ENCODE assay signal across 8 mouse cellular contexts in the genomic region with DNA sequence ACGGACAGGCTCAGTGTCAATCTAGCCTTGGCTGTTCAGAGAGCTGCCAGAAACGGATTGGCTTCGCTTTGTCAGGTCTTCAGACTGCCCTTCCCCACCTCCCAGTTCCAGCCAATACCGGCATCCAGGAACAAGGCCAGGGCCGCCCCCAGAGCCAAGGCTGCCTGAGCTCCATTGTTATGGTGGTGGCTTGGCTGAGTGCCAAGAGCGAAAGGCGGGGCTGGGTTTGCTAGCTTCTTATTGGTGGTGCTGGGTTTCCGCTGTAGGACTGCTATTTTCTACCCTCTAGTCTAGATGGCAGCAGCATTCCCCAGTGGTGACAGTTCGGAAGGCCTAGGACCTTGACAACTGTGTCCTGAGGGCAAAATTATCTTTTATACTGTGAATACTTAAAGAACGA. TPM values are rescaled to one million over a fixed set of nuclear protein-coding genes. Genes with fewer than 3 reads are reported as not detected.
DNase-seq lines count a peak whose midpoint lies in the region; ATAC-seq and TF ChIP-seq lines count a peak whose summit lies in the region.

TSS of gene Gstm7 (minus strand) at position 148 of the 400 bp plus-strand sequence.

- H3K4me1 ChIP-seq in forebrain, embryonic 16.5 days (replicated peaks; ENCODE audit: control insufficient read depth, insufficient read depth, low read length), result peaks cover 15% of the 10 kb centered on the region
- peaks cover 13% of the 10 kb centered on the region for H3K4me1 ChIP-seq in liver, postnatal 0 days (ENCODE audit: insufficient read depth)
- H3K4me1 ChIP-seq in neural tube, embryonic 14.5 days (ENCODE audit: control insufficient read depth, insufficient read depth, low read length), result peaks cover 18% of the 10 kb centered on the region
- H3K4me1 ChIP-seq in testis, adult 2 months (ENCODE audit: control insufficient read depth, insufficient read depth, low read length), result no peaks in the 10 kb centered on the region; the same call in 1 of the 2 replicates

- TF ChIP-seq POLR2A in testis, adult 2 months (IDR thresholded peaks at IDR 0.05; ENCODE audit: control insufficient read depth, low read depth, low read length), result peak; percentile 54; the same call in 1 of the 2 replicates

- no peaks in the 10 kb centered on the region for H3K9me3 ChIP-seq in forebrain, embryonic 16.5 days (ENCODE audit: control insufficient read depth, low read length)
- no peaks in the 10 kb centered on the region for H3K9me3 ChIP-seq in liver, postnatal 0 days (ENCODE audit: low read length)
- H3K9me3 ChIP-seq in neural tube, embryonic 14.5 days (ENCODE audit: control insufficient read depth, low read length), result no peaks in the 10 kb centered on the region

- intact Hi-C loops in heart, postnatal 25 days (cut with DNase I), result no loop called here

- H3K27ac ChIP-seq in forebrain, embryonic 16.5 days (ENCODE audit: low read length), result peak within 1 kb of the TSS; percentile 78
- peak within 1 kb of the TSS; percentile 86 for H3K27ac ChIP-seq in liver, postnatal 0 days (ENCODE audit: low read depth)
- H3K27ac ChIP-seq in neural tube, embryonic 14.5 days (ENCODE audit: low read depth, low read length), result peak within 1 kb of the TSS; percentile 85
- peak within 1 kb of the TSS; percentile 75 for H3K27ac ChIP-seq in testis, adult 2 months (ENCODE audit: control insufficient read depth, insufficient read depth, low read depth, low read length)

- no peaks in the 10 kb centered on the region for H3K27me3 ChIP-seq in forebrain, embryonic 16.5 days (replicated peaks; ENCODE audit: control insufficient read depth, insufficient read depth, low read length)
- no peaks in the 10 kb centered on the region for H3K27me3 ChIP-seq in liver, postnatal 0 days (ENCODE audit: insufficient read depth, low read length)
- no peaks in the 10 kb centered on the region for H3K27me3 ChIP-seq in neural tube, embryonic 14.5 days (ENCODE audit: control insufficient read depth, insufficient read depth, low read length)
- H3K27me3 ChIP-seq in testis, adult 2 months (ENCODE audit: control insufficient read depth, insufficient read depth, low read length), result no peaks in the 10 kb centered on the region

- ATAC-seq in forebrain, embryonic 16.5 days, result peak; percentile 96
- peak; percentile 97 for ATAC-seq in liver, postnatal 0 days
- peak; percentile 97 for ATAC-seq in neural tube, embryonic 14.5 days (ENCODE audit: low read depth)

- 2% methylated on average over 10 of the region's 10 CpGs for WGBS in forebrain, embryonic 16.5 days
- WGBS in liver, postnatal 0 days (ENCODE audit: insufficient replicate concordance), result 7% methylated on average over 10 of the region's 10 CpGs
- 3% methylated on average over 10 of the region's 10 CpGs for WGBS in neural tube, embryonic 14.5 days

- peak within 1 kb of the TSS; percentile 44 for H3K4me3 ChIP-seq in forebrain, embryonic 16.5 days (replicated peaks; ENCODE audit: low read length)
- H3K4me3 ChIP-seq in liver, postnatal 0 days (ENCODE audit: low read depth, low read length), result peak within 1 kb of the TSS; percentile 37
- H3K4me3 ChIP-seq in neural tube, embryonic 14.5 days (ENCODE audit: low read depth, low read length), result peak within 1 kb of the TSS; percentile 12; the same call in 1 of the 2 replicates
- no peak within 1 kb of the TSS; the same call in 1 of the 2 replicates for H3K4me3 ChIP-seq in testis, adult 2 months (ENCODE audit: control insufficient read depth, low read depth, low read length)

- TF ChIP-seq CTCF in liver, postnatal 0 days (IDR thresholded peaks at IDR 0.05; ENCODE audit: low read depth), result peak; percentile 48
- TF ChIP-seq CTCF in testis, adult 2 months (IDR thresholded peaks at IDR 0.05; ENCODE audit: control insufficient read depth, insufficient read depth, insufficient replicate concordance, low read depth, low read length), result no peak

- DNase-seq in ES-CJ7 (ENCODE audit: low read depth, low spot score), result peak; percentile 98
- DNase-seq in cerebellum, adult 18-20 months, result peak; percentile 89 to 91
- DNase-seq in heart, postnatal 25 days (ENCODE audit: low spot score), result peak; percentile 96
- peak; percentile 99 for DNase-seq in layer of hippocampus, adult 11-12 months (ENCODE audit: low spot score)
- peak; percentile 94 for DNase-seq in liver, postnatal 0 days

- peak within 1 kb of the TSS; percentile 61 for H3K4me2 ChIP-seq in forebrain, embryonic 16.5 days (ENCODE audit: low read length)
- peak within 1 kb of the TSS; percentile 65 for H3K4me2 ChIP-seq in liver, postnatal 0 days (ENCODE audit: low read depth, low read length)
- peak within 1 kb of the TSS; percentile 44 for H3K4me2 ChIP-seq in neural tube, embryonic 14.5 days (ENCODE audit: low read depth, low read length)

- H3K36me3 ChIP-seq in forebrain, embryonic 16.5 days (ENCODE audit: control insufficient read depth, insufficient read depth), result no peaks in the 10 kb centered on the region
- H3K36me3 ChIP-seq in liver, postnatal 0 days (replicated peaks; ENCODE audit: insufficient read depth, low read length), result no peaks in the 10 kb centered on the region
- no peaks in the 10 kb centered on the region for H3K36me3 ChIP-seq in neural tube, embryonic 14.5 days (ENCODE audit: control insufficient read depth, insufficient read depth, low read length)
- no peaks in the 10 kb centered on the region for H3K36me3 ChIP-seq in testis, adult 2 months (ENCODE audit: control insufficient read depth, insufficient read depth, low read length)

- peak within 1 kb of the TSS; percentile 57 for H3K9ac ChIP-seq in forebrain, embryonic 16.5 days (replicated peaks; ENCODE audit: low read depth, low read length)
- H3K9ac ChIP-seq in liver, postnatal 0 days (replicated peaks), result peak within 1 kb of the TSS; percentile 26; the same call in 1 of the 2 replicates
- H3K9ac ChIP-seq in neural tube, embryonic 14.5 days (replicated peaks; ENCODE audit: low read depth, low read length), result peak within 1 kb of the TSS; percentile 22; the same call in 1 of the 2 replicates

- TF ChIP-seq EP300 in liver, postnatal 0 days (IDR thresholded peaks at IDR 0.05; ENCODE audit: low read depth), result peak; percentile 90

RNA-seq across cellular contexts. Expression of gene Gstm7, which starts in this region (rescaled TPM):
- polyA plus RNA-seq in forebrain, embryonic 16.5 days (2015; fragmentation: Nextera tagmentation; extraction: Ambion mirVana), result 65.5 and 70.7 TPM in 2 replicates
- 10 to 100 TPM; 77.7 to 79.7 TPM for total RNA-seq in heart, postnatal 25 days (2021)
- polyA plus RNA-seq in liver, postnatal 0 days (2015; fragmentation: Nextera tagmentation; extraction: Ambion mirVana), result 39.2 and 42.2 TPM in 2 replicates
- 69.3 and 70.4 TPM in 2 replicates for polyA plus RNA-seq in neural tube, embryonic 14.5 days (2014; fragmentation: Nextera tagmentation; extraction: Ambion mirVana)
- 85.5 and 86.7 TPM in 2 replicates for polyA plus RNA-seq in testis, adult 2 months (2012; rRNA removed)
